Mouse (Mus musculus): ENCODE results near the gene Pogk. TPM values are rescaled to one million over a fixed set of nuclear protein-coding genes. Genes with fewer than 3 reads are reported as not detected.

Gene Pogk
- polyA plus RNA-seq, 1 experiment = 7.6 TPM

- Histone ChIP-seq H3K79me2 (ENCODE audit: control insufficient read depth, insufficient read depth) (no peaks in the 10 kb centered on the region), H3K36me3 (ENCODE audit: control insufficient read depth, insufficient read depth) (no peaks in the 10 kb centered on the region), H3K27me3 (ENCODE audit: control insufficient read depth, insufficient read depth, insufficient read length) (peaks cover 4% of the 10 kb centered on the region), H3K4me3 (ENCODE audit: insufficient read depth, poor library complexity, severe bottlenecking) (no peak overlapping the region), H3K79me3 (ENCODE audit: low read depth) (no peaks in the 10 kb centered on the region), H3ac (ENCODE audit: control insufficient read depth, insufficient read length, low read depth) (no peak overlapping the region)
- TF ChIP-seq USF1 (IDR thresholded peaks at IDR 0.05; ENCODE audit: low read depth) (no peak), MYOD1 (IDR thresholded peaks at IDR 0.05; ENCODE audit: control insufficient read depth, insufficient read length, low read depth) (no peak), CEBPB (IDR thresholded peaks at IDR 0.05; ENCODE audit: low read depth) (no peak), MAX (IDR thresholded peaks at IDR 0.05) (no peak), MYOG (IDR thresholded peaks at IDR 0.05; ENCODE audit: control insufficient read depth, extremely low read depth, insufficient read length) (no peak), CTCF (IDR thresholded peaks at IDR 0.05; ENCODE audit: control insufficient read depth, insufficient read depth, insufficient read length) (no peak), FOSL1 (IDR thresholded peaks at IDR 0.05; ENCODE audit: insufficient read depth, low read length, poor library complexity, severe bottlenecking) (no peak)
Measured at GRCm38 (mm10) chr1:166362659-166363058, 47.0 kb downstream of the Pogk start.

- Histone ChIP-seq H3K79me2 (ENCODE audit: control insufficient read depth, insufficient read depth) (no peaks in the 10 kb centered on the region), H3ac (ENCODE audit: control insufficient read depth, insufficient read length, low read depth) (no peak overlapping the region), H3K36me3 (ENCODE audit: control insufficient read depth, insufficient read depth) (no peaks in the 10 kb centered on the region), H3K4me3 (ENCODE audit: insufficient read depth, poor library complexity, severe bottlenecking) (no peak overlapping the region), H3K79me3 (ENCODE audit: low read depth) (no peaks in the 10 kb centered on the region), H3K27me3 (ENCODE audit: control insufficient read depth, insufficient read depth, insufficient read length) (peaks cover 4% of the 10 kb centered on the region)
- TF ChIP-seq MYOG (IDR thresholded peaks at IDR 0.05; ENCODE audit: control insufficient read depth, extremely low read depth, insufficient read length) = no peak
- no peak for TF ChIP-seq MYOD1 (IDR thresholded peaks at IDR 0.05; ENCODE audit: control insufficient read depth, insufficient read length, low read depth)
- TF ChIP-seq CEBPB (IDR thresholded peaks at IDR 0.05; ENCODE audit: low read depth) = no peak
- TF ChIP-seq FOSL1 (IDR thresholded peaks at IDR 0.05; ENCODE audit: insufficient read depth, low read length, poor library complexity, severe bottlenecking) = no peak
- no peak for TF ChIP-seq MAX (IDR thresholded peaks at IDR 0.05)
- TF ChIP-seq CTCF (IDR thresholded peaks at IDR 0.05; ENCODE audit: control insufficient read depth, insufficient read depth, insufficient read length) = no peak
- TF ChIP-seq USF1 (IDR thresholded peaks at IDR 0.05; ENCODE audit: low read depth) = no peak
Measured at GRCm38 (mm10) chr1:166361842-166362241, 47.8 kb downstream of the Pogk start.

DNA sequence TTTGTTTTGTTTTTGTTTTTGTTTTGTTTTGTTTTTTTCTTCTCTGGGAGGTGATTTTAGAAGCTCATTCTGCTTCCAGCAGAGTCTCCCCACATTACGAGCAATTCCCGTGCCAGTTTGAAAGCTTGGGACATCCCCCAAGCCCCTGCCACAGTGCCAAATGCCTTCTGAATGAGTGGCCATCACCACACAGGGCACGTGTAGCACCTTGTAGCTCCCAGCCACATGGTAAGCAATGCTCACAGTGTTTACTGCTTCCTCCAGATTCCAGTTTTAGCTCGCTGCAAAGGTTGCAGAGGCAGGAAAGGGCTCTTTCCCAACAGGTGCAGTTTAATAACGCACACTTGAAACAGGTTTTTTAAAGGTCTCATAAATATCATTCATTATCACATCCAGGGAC, 48.8 kb downstream of the Pogk start:
- Histone ChIP-seq H3K27me3 (ENCODE audit: control insufficient read depth, insufficient read depth, insufficient read length) (peaks cover 4% of the 10 kb centered on the region), H3K36me3 (ENCODE audit: control insufficient read depth, insufficient read depth) (no peaks in the 10 kb centered on the region), H3K4me3 (ENCODE audit: insufficient read depth, poor library complexity, severe bottlenecking) (no peak overlapping the region), H3ac (ENCODE audit: control insufficient read depth, insufficient read length, low read depth) (no peak overlapping the region), H3K79me3 (ENCODE audit: low read depth) (no peaks in the 10 kb centered on the region), H3K79me2 (ENCODE audit: control insufficient read depth, insufficient read depth) (no peaks in the 10 kb centered on the region)
- TF ChIP-seq MYOG (IDR thresholded peaks at IDR 0.05; ENCODE audit: control insufficient read depth, extremely low read depth, insufficient read length) = no peak
- TF ChIP-seq MYOD1 (IDR thresholded peaks at IDR 0.05; ENCODE audit: control insufficient read depth, insufficient read length, low read depth) = no peak

DNA sequence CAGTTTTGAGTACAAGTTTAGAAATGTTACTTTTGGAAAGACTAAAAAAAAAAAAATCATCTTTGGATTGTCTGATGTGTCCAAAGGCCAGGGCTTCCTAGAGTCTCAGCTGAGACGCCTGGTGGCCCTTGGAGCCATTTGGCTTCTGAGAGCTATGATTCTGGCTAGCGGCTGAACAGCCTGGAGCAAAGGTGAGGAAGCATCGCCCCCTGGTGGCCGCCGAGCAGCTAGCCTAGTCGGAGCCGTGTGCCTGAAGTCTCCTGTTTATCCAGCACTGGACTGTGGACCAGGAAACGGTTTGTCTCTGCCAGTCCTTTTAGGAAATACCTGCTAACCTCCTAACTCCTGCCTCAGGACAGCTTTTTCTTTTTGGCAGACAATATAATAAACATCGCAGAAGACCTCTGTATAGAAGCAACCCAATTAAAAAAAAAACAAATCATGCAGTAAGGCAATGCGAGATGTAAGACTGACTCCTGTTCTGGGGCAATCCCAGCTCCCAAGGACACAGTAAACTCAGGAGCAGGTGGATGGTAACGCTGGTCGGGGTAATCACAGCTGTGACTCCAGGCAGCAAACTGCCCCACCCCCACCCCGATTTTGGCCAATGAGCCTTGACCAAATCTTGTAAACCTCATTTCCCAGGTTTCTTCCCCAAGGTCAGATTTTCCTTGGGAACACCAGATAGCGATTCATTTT, 49.4 kb downstream of the Pogk start:
- Histone ChIP-seq H3ac (ENCODE audit: control insufficient read depth, insufficient read length, low read depth) (no peak overlapping the region), H3K36me3 (ENCODE audit: control insufficient read depth, insufficient read depth) (no peaks in the 10 kb centered on the region), H3K79me3 (ENCODE audit: low read depth) (no peaks in the 10 kb centered on the region), H3K79me2 (ENCODE audit: control insufficient read depth, insufficient read depth) (no peaks in the 10 kb centered on the region), H3K27me3 (ENCODE audit: control insufficient read depth, insufficient read depth, insufficient read length) (peaks cover 4% of the 10 kb centered on the region), H3K4me3 (ENCODE audit: insufficient read depth, poor library complexity, severe bottlenecking) (no peak overlapping the region)
- no peak for TF ChIP-seq USF1 (IDR thresholded peaks at IDR 0.05; ENCODE audit: low read depth)
- peak; percentile 95 for TF ChIP-seq CTCF (IDR thresholded peaks at IDR 0.05; ENCODE audit: control insufficient read depth, insufficient read depth, insufficient read length)

- Histone ChIP-seq H3K36me3 (ENCODE audit: control insufficient read depth, insufficient read depth) (no peaks in the 10 kb centered on the region), H3K79me3 (ENCODE audit: low read depth) (no peaks in the 10 kb centered on the region), H3K27me3 (ENCODE audit: control insufficient read depth, insufficient read depth, insufficient read length) (no peaks in the 10 kb centered on the region), H3K79me2 (ENCODE audit: control insufficient read depth, insufficient read depth) (no peaks in the 10 kb centered on the region), H3K4me3 (ENCODE audit: insufficient read depth, poor library complexity, severe bottlenecking) (no peak overlapping the region), H3ac (ENCODE audit: control insufficient read depth, insufficient read length, low read depth) (no peak overlapping the region)
- peak; percentile 57 for TF ChIP-seq USF1 (IDR thresholded peaks at IDR 0.05; ENCODE audit: low read depth)
- no peak for TF ChIP-seq MYOG (IDR thresholded peaks at IDR 0.05; ENCODE audit: control insufficient read depth, extremely low read depth, insufficient read length)
Measured at GRCm38 (mm10) chr1:166349751-166350150, 59.9 kb downstream of the Pogk start.

- H3K79me3 ChIP-seq (ENCODE audit: low read depth) = no peaks in the 10 kb centered on the region
- no peaks in the 10 kb centered on the region for H3K36me3 ChIP-seq (ENCODE audit: control insufficient read depth, insufficient read depth)
- TF ChIP-seq CEBPB (IDR thresholded peaks at IDR 0.05; ENCODE audit: low read depth) = no peak
- no peak for TF ChIP-seq FOSL1 (IDR thresholded peaks at IDR 0.05; ENCODE audit: insufficient read depth, low read length, poor library complexity, severe bottlenecking)
- TF ChIP-seq MAX (IDR thresholded peaks at IDR 0.05) = no peak
- no peak for TF ChIP-seq MYOD1 (IDR thresholded peaks at IDR 0.05; ENCODE audit: control insufficient read depth, insufficient read length, low read depth)
- no peak for TF ChIP-seq CTCF (IDR thresholded peaks at IDR 0.05; ENCODE audit: control insufficient read depth, insufficient read depth, insufficient read length)
- no peak for TF ChIP-seq MYOG (IDR thresholded peaks at IDR 0.05; ENCODE audit: control insufficient read depth, extremely low read depth, insufficient read length)
- TF ChIP-seq USF1 (IDR thresholded peaks at IDR 0.05; ENCODE audit: low read depth) = no peak
- H3ac ChIP-seq (ENCODE audit: control insufficient read depth, insufficient read length, low read depth) = no peak overlapping the region
- no peaks in the 10 kb centered on the region for H3K79me2 ChIP-seq (ENCODE audit: control insufficient read depth, insufficient read depth)
- no peak overlapping the region for H3K4me3 ChIP-seq (ENCODE audit: insufficient read depth, poor library complexity, severe bottlenecking)
- H3K27me3 ChIP-seq (ENCODE audit: control insufficient read depth, insufficient read depth, insufficient read length) = no peaks in the 10 kb centered on the region
Measured at GRCm38 (mm10) chr1:166349341-166349740, 60.3 kb downstream of the Pogk start.
